Mouse (Mus musculus): ENCODE data around the gene Hist2h3b. TPM values are rescaled to one million over a fixed set of nuclear protein-coding genes. Genes with fewer than 3 reads are reported as not detected.

Hist2h3b gene
- polyA plus RNA-seq, 1 experiment: 7.3 TPM

DNA sequence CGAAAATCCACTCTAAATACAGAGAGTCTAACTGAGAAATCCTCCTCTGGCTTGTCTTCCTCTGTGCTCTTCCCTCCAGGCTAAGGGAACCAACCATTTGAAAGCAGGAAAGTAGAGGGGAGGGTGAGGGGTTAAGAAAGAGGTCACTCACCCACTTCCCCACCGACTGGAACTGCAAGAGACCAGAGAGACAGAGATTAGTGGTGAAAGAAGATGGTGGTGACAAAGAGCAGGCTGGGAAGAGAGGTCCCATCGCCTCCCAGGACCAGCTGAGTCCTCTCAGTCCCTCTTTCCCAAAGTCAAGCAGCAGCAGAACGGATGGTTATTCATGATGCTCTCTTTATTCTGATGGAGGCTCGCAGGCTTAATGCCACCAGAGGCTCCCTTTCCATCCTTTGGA lies 24.9 kb downstream of the Hist2h3b start:
- DNase-seq (ENCODE audit: extremely low spot score in 1 of 2, low spot score in 1 of 2): no peak

DNA sequence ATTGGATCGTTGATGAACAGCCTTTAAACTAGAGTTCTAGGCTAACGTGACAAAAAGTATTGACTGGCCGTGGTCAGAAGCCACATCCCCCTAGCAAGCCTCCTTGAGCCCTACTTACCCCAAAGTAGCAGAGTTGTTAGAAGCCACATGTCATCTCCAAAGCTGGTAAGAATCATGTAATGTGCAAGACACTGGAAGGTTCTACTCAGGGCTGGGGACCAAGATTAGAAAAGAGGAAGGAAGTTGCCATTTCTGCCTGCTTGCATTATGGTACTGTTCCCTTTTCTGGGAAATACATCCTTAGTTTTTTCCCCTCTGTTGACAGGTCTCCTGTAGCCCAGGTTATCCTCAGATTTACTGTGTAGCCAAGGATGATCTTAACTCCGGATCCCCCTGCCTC lies 25.3 kb downstream of the Hist2h3b start, which contains the start of gene Fcgr1:
Gene Fcgr1 (minus strand): TSS at position 183 of the 400 bp plus-strand sequence.
- DNase-seq (ENCODE audit: extremely low spot score in 1 of 2, low spot score in 1 of 2): no peak

DNA sequence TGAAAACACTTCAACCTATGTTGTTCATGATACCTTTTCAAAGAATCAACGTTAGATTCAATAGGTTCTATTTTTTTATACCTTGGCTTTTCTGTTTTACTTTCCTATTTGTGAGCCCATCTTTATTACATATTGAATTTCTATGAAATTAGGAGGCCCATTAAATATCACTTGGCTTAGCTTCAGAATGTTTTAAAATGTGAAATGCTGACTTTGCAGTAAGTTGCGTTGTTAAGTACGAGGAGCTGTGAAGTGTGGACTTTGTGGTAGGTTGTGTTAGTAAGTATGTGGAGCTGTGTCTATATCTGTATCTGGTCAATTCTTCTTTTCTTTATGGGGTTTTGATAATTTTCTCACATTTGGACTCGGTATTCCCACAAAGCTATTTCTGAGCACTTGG lies 29.9 kb downstream of the Hist2h3b start:
- DNase-seq (ENCODE audit: extremely low spot score in 1 of 2, low spot score in 1 of 2): no peak

DNA sequence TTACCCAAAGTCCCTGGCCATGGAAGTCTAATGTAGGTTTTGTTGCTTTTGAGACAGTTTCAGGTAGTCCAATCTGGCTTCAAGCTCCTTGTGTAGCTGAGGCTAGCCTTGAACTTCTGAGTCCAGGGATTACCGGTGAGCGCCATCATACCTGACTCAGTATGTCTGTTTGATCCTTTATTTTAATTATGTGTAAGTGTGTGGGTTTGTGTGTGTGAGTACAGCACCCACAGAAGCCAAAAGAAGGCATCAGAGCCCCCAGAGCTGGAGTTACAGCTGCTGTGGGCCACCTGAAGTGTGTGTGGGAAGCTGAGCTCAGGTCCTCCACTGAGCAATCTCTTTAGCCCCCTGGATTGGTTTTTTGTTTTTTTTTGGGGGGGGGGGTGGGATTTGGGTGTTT lies 31.1 kb downstream of the Hist2h3b start:
- DNase-seq (ENCODE audit: extremely low spot score in 1 of 2, low spot score in 1 of 2): no peak

DNA sequence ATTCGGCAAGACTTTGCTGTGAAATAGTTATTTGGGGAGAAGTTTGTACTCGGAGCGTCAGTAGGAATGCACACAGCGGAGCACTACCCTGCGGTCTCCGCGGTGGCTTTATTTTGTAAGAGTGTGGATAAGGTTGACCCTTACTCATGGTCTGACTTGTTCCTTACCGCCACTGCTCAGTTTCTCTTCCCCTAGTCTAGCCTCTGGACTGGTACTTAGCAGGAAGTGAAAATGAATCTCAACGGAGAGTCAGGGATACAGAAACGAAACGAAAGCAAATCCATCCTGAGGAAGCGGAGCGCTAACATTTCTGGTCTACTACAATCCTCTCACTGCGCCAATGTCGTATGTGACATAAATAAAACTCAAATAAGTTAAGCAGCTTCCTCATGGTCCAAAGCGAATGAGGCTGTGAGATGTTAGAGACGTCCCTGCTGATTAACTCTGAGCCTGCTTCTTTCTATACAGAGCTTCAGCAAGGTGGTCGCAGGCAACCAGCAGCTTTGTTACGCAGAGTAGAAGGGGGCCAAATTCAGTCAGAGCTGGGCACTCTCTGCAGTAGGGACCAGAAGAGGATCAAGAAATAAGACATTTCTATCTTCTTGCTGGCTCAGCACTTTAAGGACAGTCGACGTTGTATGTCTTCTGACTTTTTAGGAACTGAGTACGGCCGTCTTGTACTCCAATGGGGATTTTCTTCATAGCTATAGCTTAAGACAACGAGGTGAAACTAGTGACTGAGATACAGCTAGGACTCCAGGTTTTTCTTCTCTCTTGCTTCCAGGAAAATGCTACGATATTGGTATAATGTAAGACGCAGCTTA lies 32.5 kb downstream of the Hist2h3b start:
- DNase-seq (ENCODE audit: extremely low spot score in 1 of 2, low spot score in 1 of 2): no peak

DNA sequence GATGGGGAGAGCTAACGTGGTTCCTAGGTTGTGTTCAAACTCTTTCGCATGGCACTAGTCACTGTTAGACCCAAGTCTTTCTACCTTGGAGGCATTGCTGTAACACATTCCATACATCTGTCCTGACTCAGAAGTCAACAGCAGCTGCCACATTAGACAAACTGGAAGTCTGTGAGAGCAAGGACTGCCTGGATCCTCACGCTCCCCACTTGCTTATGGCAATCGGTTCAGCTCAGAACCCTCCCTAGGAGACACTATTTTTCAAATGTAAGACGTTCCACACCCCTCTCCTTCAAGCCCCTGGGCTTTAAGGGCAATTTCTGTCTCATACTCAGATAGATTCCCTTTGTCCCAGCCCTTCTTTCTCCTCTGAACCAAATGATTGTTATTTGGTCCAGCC lies 33.6 kb downstream of the Hist2h3b start:
- DNase-seq (ENCODE audit: extremely low spot score in 1 of 2, low spot score in 1 of 2): no peak

DNA sequence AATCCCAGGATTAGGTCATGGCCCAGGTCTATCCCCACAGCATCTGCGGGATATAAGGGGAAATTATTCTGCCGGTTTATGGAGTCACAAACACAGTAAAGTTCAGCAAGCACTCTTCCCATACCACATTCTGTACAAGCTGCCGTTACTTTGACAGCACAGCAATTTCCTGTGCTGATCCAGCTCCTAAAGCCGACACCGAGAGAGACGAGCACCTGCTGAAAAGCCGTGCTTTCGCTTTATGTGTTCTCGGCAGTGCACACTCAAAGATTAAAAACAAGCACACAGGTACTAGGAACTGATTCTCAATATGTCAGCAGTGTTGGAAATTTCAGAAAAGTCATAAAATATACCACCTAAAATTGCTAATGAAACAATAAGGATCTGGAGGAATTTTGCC lies 38.1 kb downstream of the Hist2h3b start:
- DNase-seq (ENCODE audit: extremely low spot score in 1 of 2, low spot score in 1 of 2): no peak

DNA sequence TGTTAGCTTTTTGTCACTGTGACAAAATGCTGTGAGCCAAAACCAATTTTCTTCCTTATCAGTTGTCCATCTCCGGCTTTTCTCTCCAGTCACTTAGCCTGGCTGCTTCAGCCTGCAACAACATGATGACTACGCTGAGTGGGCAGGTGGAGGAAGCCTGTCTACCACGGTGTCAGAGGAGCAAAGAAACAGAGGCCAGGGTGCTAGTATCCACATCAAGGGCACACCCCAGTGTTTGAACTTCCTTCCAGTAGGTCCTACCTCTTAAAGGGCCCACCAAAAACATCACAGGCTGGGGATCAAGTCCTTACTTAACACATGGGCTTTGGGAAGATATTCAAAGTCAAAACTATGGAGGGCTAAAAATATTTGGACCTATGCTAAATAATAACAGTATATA lies 41.0 kb downstream of the Hist2h3b start:
- no peak for DNase-seq (ENCODE audit: extremely low spot score in 1 of 2, low spot score in 1 of 2)

DNA sequence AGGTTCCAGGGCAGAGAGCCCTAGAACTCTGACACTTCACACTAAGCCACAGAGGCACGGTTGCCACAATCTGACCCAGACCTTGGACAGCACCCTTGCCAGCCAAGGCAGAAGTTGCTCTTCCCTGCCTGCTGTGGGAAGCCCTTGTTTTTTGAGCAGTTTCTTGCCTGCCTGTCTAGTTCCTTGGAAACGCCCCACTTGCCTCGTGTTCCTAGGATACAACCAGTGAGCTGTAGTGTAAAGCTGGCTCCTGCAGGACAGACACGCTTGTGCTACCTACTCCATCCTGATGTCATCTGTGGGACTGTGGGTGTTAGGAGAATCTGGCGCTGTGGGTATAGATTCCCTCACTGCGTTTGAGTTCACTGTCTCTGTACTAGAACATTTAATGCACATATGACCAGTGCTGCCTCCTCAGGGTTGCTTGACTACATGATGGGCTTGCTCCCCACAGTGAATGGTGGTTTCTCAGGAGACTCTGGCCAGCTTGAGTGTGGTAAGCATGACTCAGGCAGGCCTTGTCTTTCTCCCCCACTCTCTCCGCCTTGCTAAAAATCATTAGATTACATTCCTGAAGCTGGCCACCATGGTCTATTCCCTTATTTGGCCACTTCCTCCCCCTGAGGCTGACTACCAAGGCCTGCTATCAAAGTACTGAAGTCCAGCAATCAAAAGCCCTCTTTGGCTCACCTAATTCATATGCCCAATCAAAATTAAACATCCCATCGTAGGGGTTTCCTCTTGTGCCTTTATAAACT lies 44.1 kb downstream of the Hist2h3b start:
- DNase-seq (ENCODE audit: extremely low spot score in 1 of 2, low spot score in 1 of 2): peak; percentile 19 to 47

Other genes starting within 250 kb of the Hist2h3b start
- 32.7 and 33.0 TPM in 2 replicates for gene Vps45, start 210.2 kb upstream of the Hist2h3b start, polyA plus RNA-seq (2012; rRNA removed)
- gene Otud7b, start 164.1 kb upstream of the Hist2h3b start, polyA plus RNA-seq (2012; rRNA removed): 16.2 and 17.6 TPM in 2 replicates
- 21.3 and 25.7 TPM in 2 replicates for gene Mtmr11, start 106.7 kb upstream of the Hist2h3b start, polyA plus RNA-seq (2012; rRNA removed)
- 56.5 and 61.5 TPM in 2 replicates for gene Sf3b4, start 96.3 kb upstream of the Hist2h3b start, polyA plus RNA-seq (2012; rRNA removed)
- gene Sv2a, start 87.5 kb upstream of the Hist2h3b start, polyA plus RNA-seq (2012; rRNA removed): 309 and 315 TPM in 2 replicates
- 34.8 and 36.6 TPM in 2 replicates for gene Bola1, start 48.9 kb upstream of the Hist2h3b start, polyA plus RNA-seq (2012; rRNA removed)
- 0.71 and 2.0 TPM in 2 replicates for gene Hist2h2ab, start 48.8 kb upstream of the Hist2h3b start, polyA plus RNA-seq (2012; rRNA removed)
- gene Hist2h2ac, start 47.8 kb upstream of the Hist2h3b start, polyA plus RNA-seq (2012; rRNA removed): 0.80 and 1.9 TPM in 2 replicates
- gene Hist2h2be, start 47.5 kb upstream of the Hist2h3b start, polyA plus RNA-seq (2012; rRNA removed): 10.5 and 12.2 TPM in 2 replicates
- gene Hist2h3c2, start 29.5 kb upstream of the Hist2h3b start, polyA plus RNA-seq (2012; rRNA removed): 14.1 and 17.1 TPM in 2 replicates
- gene Hist2h2aa2, start 28.4 kb upstream of the Hist2h3b start, polyA plus RNA-seq (2012; rRNA removed): 6.9 TPM in 1 of 2 replicates, not detected in the other
- gene Hist2h2aa1, start 23.2 kb upstream of the Hist2h3b start, polyA plus RNA-seq (2012; rRNA removed): 146 and 222 TPM in 2 replicates
- gene Hist2h3c1, start 22.0 kb upstream of the Hist2h3b start, polyA plus RNA-seq (2012; rRNA removed): not detected in 2 replicates
- 3.3 and 3.9 TPM in 2 replicates for gene Hist2h4, start 5.3 kb upstream of the Hist2h3b start, polyA plus RNA-seq (2012; rRNA removed)
- gene Hist2h2bb, start 1.1 kb downstream of the Hist2h3b start, polyA plus RNA-seq (2012; rRNA removed): 1.3 and 2.0 TPM in 2 replicates
- 3.0 and 4.8 TPM in 2 replicates for gene Fcgr1, start 25.3 kb downstream of the Hist2h3b start, polyA plus RNA-seq (2012; rRNA removed)
- not detected in 2 replicates for gene BC107364, start 183.7 kb downstream of the Hist2h3b start, polyA plus RNA-seq (2012; rRNA removed)